Mouse (Mus musculus): Measurements from ENCODE around the gene Adcy3. TPM values are rescaled to one million over a fixed set of nuclear protein-coding genes. Genes with fewer than 3 reads are reported as not detected.
"Not testable (repeated sequence)": the region's sequence is repeated elsewhere in the genome, so short reads cannot be mapped to it uniquely, and the experiment has no call there.

Adcy3 gene
- total and polyA plus RNA-seq, 2 experiments = 0.65 to 0.80 TPM

DNA sequence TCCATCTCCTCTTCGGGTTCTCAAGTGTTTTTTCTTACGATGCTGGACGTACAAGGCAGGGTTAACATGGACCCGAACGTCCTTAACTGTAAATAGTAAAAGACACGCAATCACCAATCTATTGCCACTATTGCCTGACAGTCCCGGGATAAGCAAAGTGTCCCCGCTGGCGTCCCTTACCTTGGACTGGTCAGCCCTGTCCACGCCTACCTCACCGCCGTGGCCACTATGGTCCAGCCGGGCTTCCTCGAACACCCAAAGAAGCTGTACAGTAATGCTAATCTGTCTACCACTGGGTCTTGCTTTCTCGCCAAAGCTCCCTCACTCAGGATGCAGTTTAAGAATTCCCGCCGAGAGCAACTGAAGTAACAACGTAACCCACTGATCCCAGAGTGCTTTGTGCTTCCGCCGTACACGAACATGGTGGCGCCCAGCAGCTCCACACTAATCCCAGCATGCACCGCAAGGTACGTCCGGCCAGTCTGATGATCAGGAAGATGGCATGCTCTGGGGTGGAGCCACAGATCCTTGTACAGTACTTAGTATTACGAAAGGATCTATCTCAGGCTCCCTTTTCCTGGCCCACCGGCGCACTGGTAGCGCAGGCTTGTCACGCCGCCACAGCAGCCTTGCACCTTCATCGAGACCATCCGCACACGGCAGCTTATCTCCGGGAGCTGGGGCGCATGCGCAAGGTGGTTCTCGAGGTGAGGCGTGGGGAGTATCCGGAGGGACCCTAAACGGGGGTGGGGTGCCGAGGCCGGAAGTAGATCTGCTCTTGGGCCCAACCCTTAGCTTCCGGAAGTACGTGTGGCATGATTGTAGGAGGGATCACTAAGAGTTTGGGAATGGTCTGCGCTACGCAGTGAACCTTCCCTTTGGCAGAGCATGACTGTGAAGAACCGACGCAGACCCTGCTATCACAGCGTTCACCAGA, 100.9 kb downstream of the Adcy3 start, which contains the start of the genes Ptrhd1 and Cenpo:
TSS of gene Ptrhd1 (plus strand) at position 456 of the 937 bp plus-strand sequence.
TSS of gene Cenpo (minus strand) at position 723 of the 937 bp plus-strand sequence.
- under 1% methylated on average over 50 of the region's 50 CpGs for WGBS

DNA sequence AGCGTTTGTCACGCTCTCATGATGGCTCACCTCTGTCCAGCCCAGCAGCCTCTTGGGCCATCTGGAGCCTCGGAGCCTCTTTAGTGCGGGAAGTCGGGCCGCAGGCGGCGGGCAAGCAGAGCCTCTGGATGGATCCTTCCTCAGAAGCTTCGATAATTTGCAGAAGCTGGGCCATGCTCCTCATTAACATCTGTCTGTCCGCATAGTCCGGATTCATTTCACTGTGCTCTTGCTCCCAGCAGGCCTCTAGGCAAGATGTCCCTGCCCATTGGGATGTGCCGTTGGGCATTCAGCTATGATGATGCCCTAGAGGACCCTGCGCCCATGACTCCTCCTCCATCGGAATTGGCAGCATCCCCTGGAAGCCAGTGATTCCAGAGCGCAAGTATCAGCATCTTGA, 104.6 kb downstream of the Adcy3 start:
- WGBS = 93% methylated on average over 15 of the region's 15 CpGs
- Histone ChIP-seq H3K79me2 (ENCODE audit: control insufficient read depth, insufficient read depth, low read length) (no peaks in the 10 kb centered on the region), H3K4me3 (ENCODE audit: insufficient read depth, low read depth, low read length) (no peak overlapping the region), H3K27me3 (ENCODE audit: control insufficient read depth, insufficient read depth, low read length) (no peaks in the 10 kb centered on the region), H3K36me3 (ENCODE audit: control insufficient read depth, insufficient read depth, low read length) (no peaks in the 10 kb centered on the region), H3K4me1 (ENCODE audit: control insufficient read depth, insufficient read depth, low read length) (peaks cover 5% of the 10 kb centered on the region; the same call in 1 of the 2 replicates), H3K9ac (ENCODE audit: low read depth, low read length) (no peak overlapping the region), H3K27ac (replicated peaks; ENCODE audit: insufficient read depth, low read depth, low read length) (no peak overlapping the region)
- no peak for DNase-seq (ENCODE audit: extremely low read depth, low read depth, low spot score)
- no peak for TF ChIP-seq POLR2A (IDR thresholded peaks at IDR 0.05; ENCODE audit: extremely low read depth, insufficient read depth, low read length)

More for the DNA sequence above, 100.9 kb downstream of the Adcy3 start, which contains the start of the genes Ptrhd1 and Cenpo:
- Histone ChIP-seq H3K4me1 (ENCODE audit: control insufficient read depth, insufficient read depth, low read length) (peaks cover 5% of the 10 kb centered on the region; the same call in 1 of the 2 replicates), H3K27ac (replicated peaks; ENCODE audit: insufficient read depth, low read depth, low read length) (peak within 1 kb of the TSS; percentile 93), H3K27me3 (ENCODE audit: control insufficient read depth, insufficient read depth, low read length) (no peaks in the 10 kb centered on the region), H3K36me3 (ENCODE audit: control insufficient read depth, insufficient read depth, low read length) (0 out of 2 replicates have a peak, but pooled peaks cover 2% of the 10 kb centered on the region), H3K79me2 (ENCODE audit: control insufficient read depth, insufficient read depth, low read length) (no peaks in the 10 kb centered on the region), H3K9ac (ENCODE audit: low read depth, low read length) (peak within 1 kb of the TSS; percentile 85), H3K4me3 (ENCODE audit: insufficient read depth, low read depth, low read length) (peak within 1 kb of the TSS; percentile 78)
- TF ChIP-seq POLR2A (IDR thresholded peaks at IDR 0.05; ENCODE audit: extremely low read depth, insufficient read depth, low read length) = 0 out of 2 replicates have a peak, but pooled peaks have one; percentile 31
- TF ChIP-seq CTCF (IDR thresholded peaks at IDR 0.05; ENCODE audit: low read depth, low read length) = no peak
- DNase-seq (ENCODE audit: extremely low read depth, low read depth, low spot score) = peak; percentile 96

DNA sequence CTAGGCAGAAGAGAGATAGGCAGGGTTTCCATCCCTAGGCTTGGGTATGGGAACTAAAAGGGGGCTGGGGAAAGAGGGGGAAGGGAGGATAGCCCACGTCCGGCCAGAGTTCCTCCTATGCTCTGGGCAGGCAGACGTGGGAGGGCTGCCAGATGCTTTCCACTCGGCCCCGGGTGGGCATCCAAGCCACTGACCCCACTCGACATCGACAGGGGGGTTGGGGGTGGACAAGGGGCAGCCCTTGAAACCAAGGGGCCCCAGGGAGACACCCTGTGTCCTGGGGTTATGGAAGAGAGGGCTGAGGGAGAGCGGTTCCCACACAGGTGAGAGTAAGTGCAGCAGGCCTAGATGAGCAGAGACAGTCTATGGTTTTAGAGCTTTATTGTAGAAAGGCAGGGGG, 107.4 kb downstream of the Adcy3 start:
- H3K4me1 ChIP-seq (ENCODE audit: control insufficient read depth, insufficient read depth, low read length); DNase-seq (ENCODE audit: extremely low read depth, low read depth, low spot score); H3K4me3 ChIP-seq (ENCODE audit: insufficient read depth, low read depth, low read length); H3K36me3 ChIP-seq (ENCODE audit: control insufficient read depth, insufficient read depth, low read length); H3K27ac ChIP-seq (replicated peaks; ENCODE audit: insufficient read depth, low read depth, low read length); H3K27me3 ChIP-seq (ENCODE audit: control insufficient read depth, insufficient read depth, low read length); H3K9ac ChIP-seq (ENCODE audit: low read depth, low read length); H3K79me2 ChIP-seq (ENCODE audit: control insufficient read depth, insufficient read depth, low read length): not testable (repeated sequence)
- 81% methylated on average over 8 of the region's 8 CpGs for WGBS

DNA sequence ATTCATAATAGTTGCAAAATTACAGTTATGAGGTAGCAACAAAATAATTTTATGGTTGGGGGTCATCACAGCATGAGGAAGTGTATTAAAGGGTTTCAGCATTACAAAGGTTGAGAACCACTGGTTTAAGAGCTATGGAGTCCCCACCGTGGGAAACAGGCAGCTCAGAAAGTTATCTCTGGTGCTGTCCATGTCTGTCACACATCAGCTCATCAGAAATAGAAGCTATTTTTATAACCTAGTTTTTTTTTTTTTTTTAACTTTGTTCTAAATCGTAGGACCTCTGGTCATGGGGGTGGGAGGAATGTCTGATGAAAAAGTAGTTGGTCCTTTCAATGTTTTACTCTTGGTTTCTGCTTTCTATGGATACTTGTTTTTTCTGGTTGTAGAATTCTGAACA, 110.9 kb downstream of the Adcy3 start:
- Histone ChIP-seq H3K4me1 (ENCODE audit: control insufficient read depth, insufficient read depth, low read length) (no peaks in the 10 kb centered on the region), H3K27me3 (ENCODE audit: control insufficient read depth, insufficient read depth, low read length) (no peaks in the 10 kb centered on the region), H3K79me2 (ENCODE audit: control insufficient read depth, insufficient read depth, low read length) (no peaks in the 10 kb centered on the region), H3K27ac (replicated peaks; ENCODE audit: insufficient read depth, low read depth, low read length) (no peak overlapping the region), H3K4me3 (ENCODE audit: insufficient read depth, low read depth, low read length) (no peak overlapping the region), H3K36me3 (ENCODE audit: control insufficient read depth, insufficient read depth, low read length) (no peaks in the 10 kb centered on the region; the same call in 1 of the 2 replicates), H3K9ac (ENCODE audit: low read depth, low read length) (no peak overlapping the region)
- WGBS = 76% methylated on average over 2 of the region's 2 CpGs
- TF ChIP-seq POLR2A (IDR thresholded peaks at IDR 0.05; ENCODE audit: extremely low read depth, insufficient read depth, low read length) = no peak
- no peak for DNase-seq (ENCODE audit: extremely low read depth, low read depth, low spot score)

DNA sequence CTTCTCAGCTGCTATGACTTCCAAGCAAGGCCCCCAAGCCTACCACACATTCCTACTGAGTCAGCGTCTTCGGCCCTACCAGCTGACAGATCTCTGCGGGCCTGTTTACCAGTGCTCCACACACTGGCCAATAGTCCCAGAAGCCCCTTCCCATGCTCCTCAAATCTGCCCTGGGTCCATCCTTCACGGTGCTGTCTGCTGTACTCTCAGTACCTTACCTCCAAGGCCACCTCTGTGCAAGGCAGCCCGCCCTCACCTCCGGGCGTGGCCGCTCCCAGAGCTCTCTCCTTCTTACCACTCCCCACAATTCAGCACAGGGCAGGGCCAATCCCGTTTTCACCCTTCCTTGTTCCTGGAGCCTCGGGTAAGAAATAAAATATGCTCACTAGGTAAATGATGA, 112.8 kb downstream of the Adcy3 start:
- H3K27me3 ChIP-seq (ENCODE audit: control insufficient read depth, insufficient read depth, low read length) = no peaks in the 10 kb centered on the region
- H3K79me2 ChIP-seq (ENCODE audit: control insufficient read depth, insufficient read depth, low read length) = no peaks in the 10 kb centered on the region
- H3K9ac ChIP-seq (ENCODE audit: low read depth, low read length) = no peak overlapping the region
- WGBS = 85% methylated on average over 10 of the region's 10 CpGs
- no peak overlapping the region for H3K27ac ChIP-seq (replicated peaks; ENCODE audit: insufficient read depth, low read depth, low read length)
- H3K36me3 ChIP-seq (ENCODE audit: control insufficient read depth, insufficient read depth, low read length) = no peaks in the 10 kb centered on the region; the same call in 1 of the 2 replicates
- DNase-seq (ENCODE audit: extremely low read depth, low read depth, low spot score) = no peak
- TF ChIP-seq CTCF (IDR thresholded peaks at IDR 0.05; ENCODE audit: low read depth, low read length) (no peak), POLR2A (IDR thresholded peaks at IDR 0.05; ENCODE audit: extremely low read depth, insufficient read depth, low read length) (no peak)
- no peak overlapping the region for H3K4me3 ChIP-seq (ENCODE audit: insufficient read depth, low read depth, low read length)
- H3K4me1 ChIP-seq (ENCODE audit: control insufficient read depth, insufficient read depth, low read length) = no peaks in the 10 kb centered on the region

DNA sequence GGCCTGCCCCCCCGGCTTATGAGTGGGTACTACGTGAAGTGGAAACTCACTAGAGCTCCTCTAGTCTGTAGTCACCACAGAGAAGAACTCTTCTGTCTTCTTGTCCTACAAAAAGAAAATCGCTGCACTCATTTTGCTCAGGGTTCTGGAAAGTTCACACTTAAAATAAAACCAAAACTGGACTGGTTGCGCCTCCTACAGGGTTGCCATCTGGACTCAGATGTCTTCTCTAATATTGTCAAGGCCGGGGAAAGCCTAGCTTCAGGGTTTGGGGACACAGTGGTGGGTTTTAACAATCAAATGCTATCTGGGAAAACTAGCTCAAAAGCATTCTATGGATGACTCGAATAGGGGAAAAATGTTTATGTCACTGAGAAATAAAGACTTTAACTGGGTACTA, 116.9 kb downstream of the Adcy3 start:
- DNase-seq (ENCODE audit: extremely low read depth, low read depth, low spot score) = no peak
- Histone ChIP-seq H3K27ac (replicated peaks; ENCODE audit: insufficient read depth, low read depth, low read length) (no peak overlapping the region), H3K79me2 (ENCODE audit: control insufficient read depth, insufficient read depth, low read length) (no peaks in the 10 kb centered on the region), H3K9ac (ENCODE audit: low read depth, low read length) (no peak overlapping the region), H3K36me3 (ENCODE audit: control insufficient read depth, insufficient read depth, low read length) (peaks cover 22% of the 10 kb centered on the region), H3K27me3 (ENCODE audit: control insufficient read depth, insufficient read depth, low read length) (no peaks in the 10 kb centered on the region), H3K4me1 (ENCODE audit: control insufficient read depth, insufficient read depth, low read length) (no peaks in the 10 kb centered on the region), H3K4me3 (ENCODE audit: insufficient read depth, low read depth, low read length) (no peak overlapping the region)
- 93% methylated on average over 6 of the region's 6 CpGs for WGBS
- TF ChIP-seq POLR2A (IDR thresholded peaks at IDR 0.05; ENCODE audit: extremely low read depth, insufficient read depth, low read length) (no peak), CTCF (IDR thresholded peaks at IDR 0.05; ENCODE audit: low read depth, low read length) (no peak)

Measured in liver, adult 2 months (tissue).